ENCODE assay signal across 16 mouse cellular contexts in the genomic region with DNA sequence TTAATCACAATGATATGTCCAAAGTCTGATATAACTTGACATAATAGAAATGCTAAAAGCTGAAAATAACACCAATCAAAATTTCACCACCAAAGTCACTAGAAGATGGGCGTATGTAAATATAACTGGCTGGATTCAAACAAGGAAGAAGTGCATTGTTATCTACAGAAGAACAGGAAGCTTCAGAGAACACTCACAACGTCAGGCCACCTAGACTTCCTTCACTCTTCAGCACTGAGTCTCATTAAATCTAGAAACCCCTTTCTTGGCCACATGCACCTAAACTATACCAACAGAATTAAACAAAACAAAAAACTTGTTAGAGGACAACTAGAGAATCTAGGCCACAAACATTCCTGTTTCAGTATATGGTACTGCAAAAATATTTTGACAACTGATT. TPM values are rescaled to one million over a fixed set of nuclear protein-coding genes. Genes with fewer than 3 reads are reported as not detected.
DNase-seq lines count a peak whose midpoint lies in the region; ATAC-seq and TF ChIP-seq lines count a peak whose summit lies in the region.
"Had no signal": no experiment of that assay in that cellular context is flagged by ENCODE, and none has a peak within 500 bp of the region (broad histone marks: within the 10 kb centered on the region; RNA-seq: fewer than 3 reads in every experiment).

No protein-coding gene starts in this region.

- H3K9ac ChIP-seq in limb, embryonic 13.5 days: no peak overlapping the region
- H3K9ac ChIP-seq in stomach, embryonic 15.5 days: no peak overlapping the region
- H3K9ac ChIP-seq in stomach, postnatal 0 days (ENCODE audit: low read length): no peak overlapping the region

- peaks cover 46% of the 10 kb centered on the region for H3K4me1 ChIP-seq in limb, embryonic 13.5 days
- H3K4me1 ChIP-seq in limb, embryonic 10.5 days: peaks cover 35% of the 10 kb centered on the region
- H3K4me1 ChIP-seq in stomach, embryonic 15.5 days: peaks cover 55% of the 10 kb centered on the region
- peaks cover 20% of the 10 kb centered on the region for H3K4me1 ChIP-seq in stomach, postnatal 0 days (replicated peaks; ENCODE audit: control insufficient read depth, insufficient read depth)
- H3K4me1 ChIP-seq in cerebellum, adult 2 months (ENCODE audit: control insufficient read depth, insufficient read depth, low read length): peaks cover 13% of the 10 kb centered on the region

- no peak overlapping the region for H3K4me3 ChIP-seq in limb, embryonic 13.5 days
- H3K4me3 ChIP-seq in limb, embryonic 10.5 days: no peak overlapping the region
- no peak overlapping the region for H3K4me3 ChIP-seq in stomach, embryonic 15.5 days (replicated peaks)
- H3K4me3 ChIP-seq in stomach, postnatal 0 days (ENCODE audit: low read depth, low read length): no peak overlapping the region
- H3K4me3 ChIP-seq in cerebellum, adult 2 months (replicated peaks; ENCODE audit: insufficient read depth, low read depth, low read length): no peak overlapping the region
- H3K4me3 ChIP-seq: forebrain, embryonic 10.5 days had no signal

- DNase-seq in limb, embryonic 10.5 days (ENCODE audit: low spot score): no peak
- no peak for DNase-seq in stomach, postnatal 0 days (ENCODE audit: low spot score)
- no peak for DNase-seq in cerebellum, adult 2 months
- DNase-seq in urinary bladder, postnatal 14 days (ENCODE audit: low spot score): no peak
- DNase-seq: gastrocnemius, postnatal 25 days; kidney, adult 18-20 months; kidney, postnatal 25 days; lung, adult 18-20 months; spleen, adult 18-20 months; thymus, postnatal 4 days had no signal

- H3K36me3 ChIP-seq in limb, embryonic 13.5 days: peaks cover 29% of the 10 kb centered on the region
- peaks cover 41% of the 10 kb centered on the region for H3K36me3 ChIP-seq in limb, embryonic 10.5 days
- H3K36me3 ChIP-seq in stomach, embryonic 15.5 days: 0 out of 2 replicates have a peak, but pooled peaks cover 5% of the 10 kb centered on the region
- no peaks in the 10 kb centered on the region for H3K36me3 ChIP-seq in stomach, postnatal 0 days (ENCODE audit: control insufficient read depth, insufficient read depth, low read length)

- no peak for TF ChIP-seq POLR2A in cerebellum, adult 2 months (IDR thresholded peaks at IDR 0.05; ENCODE audit: borderline replicate concordance, insufficient read depth, low read length)

- TF ChIP-seq EP300 in stomach, postnatal 0 days (optimal IDR thresholded peaks at IDR 0.05): no peak

- no peak for TF ChIP-seq CTCF in stomach, postnatal 0 days (IDR thresholded peaks at IDR 0.05; ENCODE audit: low read depth)
- no peak for TF ChIP-seq CTCF in cerebellum, adult 2 months (IDR thresholded peaks at IDR 0.05; ENCODE audit: borderline replicate concordance, insufficient read depth, low read depth, low read length)

- no peak for ATAC-seq in limb, embryonic 13.5 days (ENCODE audit: low FRiP score, low read depth)
- no peak for ATAC-seq in stomach, embryonic 15.5 days (ENCODE audit: insufficient read depth, low FRiP score, low read depth)
- ATAC-seq in stomach, postnatal 0 days (ENCODE audit: low FRiP score, low TSS enrichment): no peak
- peak; percentile 15 for ATAC-seq in inflammation-experienced regulatory T-cells, adult 6 months

- H3K9me3 ChIP-seq in limb, embryonic 13.5 days: no peaks in the 10 kb centered on the region
- H3K9me3 ChIP-seq in limb, embryonic 10.5 days (replicated peaks): no peaks in the 10 kb centered on the region
- H3K9me3 ChIP-seq in stomach, embryonic 15.5 days: no peaks in the 10 kb centered on the region
- H3K9me3 ChIP-seq in stomach, postnatal 0 days (ENCODE audit: control insufficient read depth, low read length): no peaks in the 10 kb centered on the region
- H3K9me3 ChIP-seq: embryonic facial prominence, embryonic 12.5 days; forebrain, embryonic 10.5 days had no signal

- H3K27me3 ChIP-seq in limb, embryonic 13.5 days: no peaks in the 10 kb centered on the region
- H3K27me3 ChIP-seq in limb, embryonic 10.5 days (ENCODE audit: low read depth, poor library complexity, severe bottlenecking): no peaks in the 10 kb centered on the region
- H3K27me3 ChIP-seq in stomach, embryonic 15.5 days (replicated peaks): no peaks in the 10 kb centered on the region
- no peaks in the 10 kb centered on the region for H3K27me3 ChIP-seq in stomach, postnatal 0 days (ENCODE audit: control insufficient read depth, insufficient read depth, low read length)
- no peaks in the 10 kb centered on the region for H3K27me3 ChIP-seq in cerebellum, adult 2 months (ENCODE audit: control insufficient read depth, insufficient read depth, low read length)
- H3K27me3 ChIP-seq: embryonic facial prominence, embryonic 12.5 days had no signal

- WGBS in limb, embryonic 13.5 days: 74% methylated on average over 2 of the region's 2 CpGs
- 76% methylated on average over 2 of the region's 2 CpGs for WGBS in limb, embryonic 10.5 days
- WGBS in stomach, embryonic 15.5 days: 42% methylated on average over 2 of the region's 2 CpGs
- 36% methylated on average over 2 of the region's 2 CpGs for WGBS in stomach, postnatal 0 days
- 43% methylated on average over 2 of the region's 2 CpGs for WGBS in cerebellum, adult 2 months

- no peak overlapping the region for H3K27ac ChIP-seq in limb, embryonic 13.5 days
- H3K27ac ChIP-seq in limb, embryonic 10.5 days: no peak overlapping the region
- no peak overlapping the region for H3K27ac ChIP-seq in stomach, embryonic 15.5 days
- no peak overlapping the region for H3K27ac ChIP-seq in stomach, postnatal 0 days (replicated peaks)
- H3K27ac ChIP-seq in cerebellum, adult 2 months (ENCODE audit: insufficient read depth, low read length): no peak overlapping the region
- H3K27ac ChIP-seq: embryonic facial prominence, embryonic 12.5 days; forebrain, embryonic 10.5 days had no signal

- 0 out of 2 replicates have a peak overlapping the region, but pooled peaks have one; percentile 5 for H3K4me2 ChIP-seq in limb, embryonic 13.5 days (replicated peaks)
- peak overlapping the region; percentile 71; the same call in 1 of the 2 replicates for H3K4me2 ChIP-seq in stomach, embryonic 15.5 days
- H3K4me2 ChIP-seq in stomach, postnatal 0 days (replicated peaks; ENCODE audit: low read depth): no peak overlapping the region

RNA-seq across cellular contexts. Expression of a gene that starts 3.6 kb away (rescaled TPM):
- polyA plus RNA-seq in limb, embryonic 13.5 days (2015; fragmentation: Nextera tagmentation; extraction: Ambion mirVana): 702 and 716 TPM in 2 replicates
- 648 and 692 TPM in 2 replicates for polyA plus RNA-seq in limb, embryonic 10.5 days (2016; fragmentation: Nextera tagmentation; extraction: Ambion mirVana)
- polyA plus RNA-seq in stomach, embryonic 15.5 days (2015; fragmentation: Nextera tagmentation; extraction: Ambion mirVana): 666 and 701 TPM in 2 replicates
- 536 and 549 TPM in 2 replicates for polyA plus RNA-seq in stomach, postnatal 0 days (2015; fragmentation: Nextera tagmentation; extraction: Ambion mirVana)
- polyA plus RNA-seq in inflammation-experienced regulatory T-cells, adult 6 months (2017; shearing (Covaris generic)): 100 to 1,000 TPM; 339 to 371 (median 345) TPM
- polyA plus RNA-seq in cerebellum, adult 2 months (2012; rRNA removed): 514 and 515 TPM in 2 replicates

RNA-seq across cellular contexts. Expression of a gene that starts 16.3 kb away (rescaled TPM):
- 34.1 and 37.4 TPM in 2 replicates for polyA plus RNA-seq in limb, embryonic 13.5 days (2015; fragmentation: Nextera tagmentation; extraction: Ambion mirVana)
- polyA plus RNA-seq in limb, embryonic 10.5 days (2016; fragmentation: Nextera tagmentation; extraction: Ambion mirVana): 35.1 and 40.2 TPM in 2 replicates
- polyA plus RNA-seq in stomach, embryonic 15.5 days (2015; fragmentation: Nextera tagmentation; extraction: Ambion mirVana): 27.7 and 29.2 TPM in 2 replicates
- 21.3 and 21.5 TPM in 2 replicates for polyA plus RNA-seq in stomach, postnatal 0 days (2015; fragmentation: Nextera tagmentation; extraction: Ambion mirVana)
- 10 to 100 TPM; 19.6 to 22.1 (median 19.8) TPM for polyA plus RNA-seq in inflammation-experienced regulatory T-cells, adult 6 months (2017; shearing (Covaris generic))
- 28.4 and 29.6 TPM in 2 replicates for polyA plus RNA-seq in cerebellum, adult 2 months (2012; rRNA removed)

RNA-seq across cellular contexts. Expression of a gene that starts 22.2 kb away (rescaled TPM):
- 90.5 and 91.5 TPM in 2 replicates for polyA plus RNA-seq in limb, embryonic 13.5 days (2015; fragmentation: Nextera tagmentation; extraction: Ambion mirVana)
- 123 and 131 TPM in 2 replicates for polyA plus RNA-seq in limb, embryonic 10.5 days (2016; fragmentation: Nextera tagmentation; extraction: Ambion mirVana)
- 84.4 and 90.4 TPM in 2 replicates for polyA plus RNA-seq in stomach, embryonic 15.5 days (2015; fragmentation: Nextera tagmentation; extraction: Ambion mirVana)
- polyA plus RNA-seq in stomach, postnatal 0 days (2015; fragmentation: Nextera tagmentation; extraction: Ambion mirVana): 90.3 and 90.9 TPM in 2 replicates
- polyA plus RNA-seq in inflammation-experienced regulatory T-cells, adult 6 months (2017; shearing (Covaris generic)): 10 to 100 TPM; 43.4 to 49.1 (median 46.7) TPM
- polyA plus RNA-seq in cerebellum, adult 2 months (2012; rRNA removed): 53.9 and 57.3 TPM in 2 replicates

RNA-seq across cellular contexts. Expression of a gene that starts 32.5 kb away (rescaled TPM):
- polyA plus RNA-seq in limb, embryonic 13.5 days (2015; fragmentation: Nextera tagmentation; extraction: Ambion mirVana): 136 and 138 TPM in 2 replicates
- 145 and 155 TPM in 2 replicates for polyA plus RNA-seq in limb, embryonic 10.5 days (2016; fragmentation: Nextera tagmentation; extraction: Ambion mirVana)
- polyA plus RNA-seq in stomach, embryonic 15.5 days (2015; fragmentation: Nextera tagmentation; extraction: Ambion mirVana): 115 and 121 TPM in 2 replicates
- 176 and 182 TPM in 2 replicates for polyA plus RNA-seq in stomach, postnatal 0 days (2015; fragmentation: Nextera tagmentation; extraction: Ambion mirVana)
- polyA plus RNA-seq in inflammation-experienced regulatory T-cells, adult 6 months (2017; shearing (Covaris generic)): 10 to 100 TPM; 58.6 to 65.6 (median 60.5) TPM
- 207 and 235 TPM in 2 replicates for polyA plus RNA-seq in cerebellum, adult 2 months (2012; rRNA removed)

RNA-seq across cellular contexts. Expression of a gene that starts 41.5 kb away (rescaled TPM):
- polyA plus RNA-seq in limb, embryonic 13.5 days (2015; fragmentation: Nextera tagmentation; extraction: Ambion mirVana): 0.25 and 0.47 TPM in 2 replicates
- polyA plus RNA-seq in limb, embryonic 10.5 days (2016; fragmentation: Nextera tagmentation; extraction: Ambion mirVana): 0.23 TPM in 1 of 2 replicates, not detected in the other
- polyA plus RNA-seq in stomach, embryonic 15.5 days (2015; fragmentation: Nextera tagmentation; extraction: Ambion mirVana): 1.2 and 1.7 TPM in 2 replicates
- 2.1 and 2.4 TPM in 2 replicates for polyA plus RNA-seq in stomach, postnatal 0 days (2015; fragmentation: Nextera tagmentation; extraction: Ambion mirVana)
- polyA plus RNA-seq in inflammation-experienced regulatory T-cells, adult 6 months (2017; shearing (Covaris generic)): not detected
- 47.5 and 57.1 TPM in 2 replicates for polyA plus RNA-seq in cerebellum, adult 2 months (2012; rRNA removed)
- polyA plus RNA-seq: forebrain, embryonic 10.5 days; hindbrain, embryonic 11.5 days had no signal
